In genomic region chr8:107123063-107123614, GRCm38 (mm10) we compare ENCODE assay signal across 15 mouse cellular contexts. TPM values are rescaled to one million over a fixed set of nuclear protein-coding genes. Genes with fewer than 3 reads are reported as not detected.
DNase-seq lines count a peak whose midpoint lies in the region; ATAC-seq lines count a peak whose summit lies in the region.
"Had no signal": no experiment of that assay in that cellular context is flagged by ENCODE, and none has a peak within 500 bp of the region (broad histone marks: within the 10 kb centered on the region; RNA-seq: fewer than 3 reads in every experiment).

No protein-coding gene starts in this region.

- WGBS in forebrain, embryonic 14.5 days = 3% methylated on average over 9 of the region's 9 CpGs
- 29% methylated on average over 9 of the region's 9 CpGs for WGBS in limb, embryonic 10.5 days

- ATAC-seq in forebrain, embryonic 14.5 days = peak; percentile 48
- ATAC-seq: liver, postnatal 0 days had no signal

- H3K36me3 ChIP-seq in forebrain, embryonic 14.5 days (ENCODE audit: control insufficient read depth, insufficient read depth, low read length) = no peaks in the 10 kb centered on the region
- no peaks in the 10 kb centered on the region for H3K36me3 ChIP-seq in limb, embryonic 10.5 days

- no peaks in the 10 kb centered on the region for H3K9me3 ChIP-seq in forebrain, embryonic 14.5 days (replicated peaks; ENCODE audit: control insufficient read depth, low read length)
- no peaks in the 10 kb centered on the region for H3K9me3 ChIP-seq in limb, embryonic 10.5 days (replicated peaks)

- H3K27ac ChIP-seq in forebrain, embryonic 14.5 days (ENCODE audit: low read depth, low read length) = no peak overlapping the region
- H3K27ac ChIP-seq in limb, embryonic 10.5 days = peak overlapping the region; percentile 39; the same call in 1 of the 2 replicates

- no peak overlapping the region for H3K4me3 ChIP-seq in forebrain, embryonic 14.5 days (ENCODE audit: low read depth, low read length)
- H3K4me3 ChIP-seq in limb, embryonic 10.5 days = no peak overlapping the region

- H3K4me1 ChIP-seq in forebrain, embryonic 14.5 days (ENCODE audit: control insufficient read depth, insufficient read depth, low read length) = no peaks in the 10 kb centered on the region
- peaks cover 33% of the 10 kb centered on the region for H3K4me1 ChIP-seq in limb, embryonic 10.5 days

- no peak overlapping the region for H3K9ac ChIP-seq in forebrain, embryonic 14.5 days (ENCODE audit: low read length)
- H3K9ac ChIP-seq: liver, postnatal 0 days had no signal

- H3K4me2 ChIP-seq in forebrain, embryonic 14.5 days (ENCODE audit: low read length) = no peak overlapping the region

- H3K27me3 ChIP-seq in forebrain, embryonic 14.5 days (replicated peaks; ENCODE audit: control insufficient read depth, insufficient read depth, low read length) = no peaks in the 10 kb centered on the region
- H3K27me3 ChIP-seq in limb, embryonic 10.5 days (ENCODE audit: low read depth, poor library complexity, severe bottlenecking) = no peaks in the 10 kb centered on the region

- peak; percentile 69 for DNase-seq in kidney, adult 18-20 months
- no peak for DNase-seq in kidney, adult 11 months
- peak; percentile 57 for DNase-seq in embryo, embryonic 11 days
- DNase-seq in forebrain, embryonic 14.5 days (ENCODE audit: low spot score) = peak; percentile 50
- DNase-seq in limb, embryonic 10.5 days (ENCODE audit: low spot score) = no peak
- no peak for DNase-seq in testis, postnatal 10 days (ENCODE audit: low spot score)
- DNase-seq in left cerebral cortex, adult 18-20 months (ENCODE audit: low spot score in 2 of 2) = no peak
- no peak for DNase-seq in frontal cortex, postnatal 14 days (ENCODE audit: low spot score in 2 of 2)
- DNase-seq: adrenal gland, postnatal 36 days; cerebellum, adult 9-10 months; liver, postnatal 0 days had no signal

RNA-seq across cellular contexts. Expression of gene Terf2, which starts 26.8 kb away (rescaled TPM):
- polyA plus RNA-seq in forebrain, embryonic 14.5 days (2014; fragmentation: Nextera tagmentation; extraction: Ambion mirVana) = 19.2 and 19.9 TPM in 2 replicates
- polyA plus RNA-seq in limb, embryonic 10.5 days (2016; fragmentation: Nextera tagmentation; extraction: Ambion mirVana) = 16.4 and 18.1 TPM in 2 replicates
- 10 to 100 TPM; 37.2 to 39.0 TPM for total RNA-seq in left cerebral cortex, adult 18-20 months (2021)

RNA-seq across cellular contexts. Expression of gene Cyb5b, which starts 27.3 kb away (rescaled TPM):
- 108 and 118 TPM in 2 replicates for polyA plus RNA-seq in forebrain, embryonic 14.5 days (2014; fragmentation: Nextera tagmentation; extraction: Ambion mirVana)
- polyA plus RNA-seq in limb, embryonic 10.5 days (2016; fragmentation: Nextera tagmentation; extraction: Ambion mirVana) = 126 and 128 TPM in 2 replicates
- 10 to 100 TPM; 95.1 to 98.8 TPM for total RNA-seq in left cerebral cortex, adult 18-20 months (2021)

RNA-seq across cellular contexts. Expression of gene Tmed6, which starts 57.7 kb away (rescaled TPM):
- not detected in 2 replicates for polyA plus RNA-seq in forebrain, embryonic 14.5 days (2014; fragmentation: Nextera tagmentation; extraction: Ambion mirVana)
- 0.34 TPM in 1 of 2 replicates, not detected in the other for polyA plus RNA-seq in limb, embryonic 10.5 days (2016; fragmentation: Nextera tagmentation; extraction: Ambion mirVana)
- not detected for total RNA-seq in left cerebral cortex, adult 18-20 months (2021)
- total RNA-seq: adrenal gland, postnatal 36 days; left cerebral cortex, postnatal 14 days; monocyte, adult 5-6 weeks had no signal
- polyA plus RNA-seq: frontal cortex, adult 2 months; heart, postnatal 0 days had no signal

Comparison
In these comparisons a context has a peak if more than half of its experiments do, and no peak if none do; other contexts are left out.
1. DNase-seq: peak in kidney, adult 18-20 months (single experiment), embryo, embryonic 11 days (single experiment) and forebrain, embryonic 14.5 days (single experiment); none in kidney, adult 11 months (single experiment), limb, embryonic 10.5 days (single experiment), testis, postnatal 10 days (single experiment), left cerebral cortex, adult 18-20 months (0 of 2) and frontal cortex, postnatal 14 days (0 of 2).